Mouse (Mus musculus) regulatory T cell (primary cell): Measurements from ENCODE around the gene Filip1l.

Experiments
- in situ Hi-C: fragments of 300-600 bp; cut with MboI, MseI; formaldehyde crosslinking; loops from one replicate; pipeline ENCODE4 v1.15.1; 2025; ENCODE audit warnings: high pct_unique_total_duplicates

The Filip1l gene

GRCm38 (mm10) chr16:57353166-57353721 lies 351 bp downstream of the Filip1l start:
- in situ Hi-C loops, result no loop called here

GRCm38 (mm10) chr16:57353932-57354331 lies 1.0 kb downstream of the Filip1l start:
- in situ Hi-C loops, result no loop called here

- in situ Hi-C loops, result no loop called here
Measured at GRCm38 (mm10) chr16:57356454-57356853, 3.6 kb downstream of the Filip1l start.

- in situ Hi-C loops, result no loop called here
Measured at GRCm38 (mm10) chr16:57357011-57357410, 4.1 kb downstream of the Filip1l start.

- in situ Hi-C loops, result no loop called here
Measured at GRCm38 (mm10) chr16:57359251-57359650, 6.4 kb downstream of the Filip1l start.

GRCm38 (mm10) chr16:57360785-57361184 lies 7.9 kb downstream of the Filip1l start:
- in situ Hi-C loops, result no loop called here

- in situ Hi-C loops, result no loop called here
Measured at GRCm38 (mm10) chr16:57362679-57363401, 9.9 kb downstream of the Filip1l start.

GRCm38 (mm10) chr16:57364498-57364897 lies 11.6 kb downstream of the Filip1l start:
- in situ Hi-C loops, result no loop called here

GRCm38 (mm10) chr16:57366141-57366540 lies 13.2 kb downstream of the Filip1l start:
- in situ Hi-C loops, result no loop called here

- in situ Hi-C loops, result no loop called here
Measured at GRCm38 (mm10) chr16:57366941-57367694, 14.2 kb downstream of the Filip1l start.

- in situ Hi-C loops, result no loop called here
Measured at GRCm38 (mm10) chr16:57369846-57370496, 17.1 kb downstream of the Filip1l start.

GRCm38 (mm10) chr16:57372156-57372555 lies 19.3 kb downstream of the Filip1l start:
- in situ Hi-C loops, result no loop called here

GRCm38 (mm10) chr16:57375248-57375837 lies 22.4 kb downstream of the Filip1l start:
- in situ Hi-C loops, result no loop called here

- in situ Hi-C loops, result no loop called here
Measured at GRCm38 (mm10) chr16:57378631-57379330, 25.9 kb downstream of the Filip1l start.

GRCm38 (mm10) chr16:57383266-57383971 lies 30.5 kb downstream of the Filip1l start:
- in situ Hi-C loops, result no loop called here

GRCm38 (mm10) chr16:57384274-57384673 lies 31.4 kb downstream of the Filip1l start:
- in situ Hi-C loops, result no loop called here

- in situ Hi-C loops, result loop anchor here (5.0 kb wide), 1 partner anchor 1167 kb away; no protein-coding TSS in a partner anchor
Measured at GRCm38 (mm10) chr16:57389566-57390251, 36.8 kb downstream of the Filip1l start.

- in situ Hi-C loops, result loop anchor here (5.0 kb wide), 1 partner anchor 1169 kb away; no protein-coding TSS in a partner anchor
Measured at GRCm38 (mm10) chr16:57391171-57391570, 38.3 kb downstream of the Filip1l start.

GRCm38 (mm10) chr16:57392461-57392860 lies 39.6 kb downstream of the Filip1l start:
- in situ Hi-C loops, result loop anchor here (5.0 kb wide), 1 partner anchor 1170 kb away; no protein-coding TSS in a partner anchor

GRCm38 (mm10) chr16:57393161-57393560 lies 40.3 kb downstream of the Filip1l start:
- in situ Hi-C loops, result loop anchor here (5.0 kb wide), 1 partner anchor 1171 kb away; no protein-coding TSS in a partner anchor
